In genomic region chr10:75173056-75173455, GRCm38 (mm10) we compare ENCODE assay signal across 16 mouse cellular contexts. TPM values are rescaled to one million over a fixed set of nuclear protein-coding genes. Genes with fewer than 3 reads are reported as not detected.
A peak's percentile ranks its signal among the peaks of the same experiment; 100 is the strongest.
DNase-seq lines count a peak whose midpoint lies in the region; ATAC-seq and TF ChIP-seq lines count a peak whose summit lies in the region.
"Had no signal": no experiment of that assay in that cellular context is flagged by ENCODE, and none has a peak within 500 bp of the region (broad histone marks: within the 10 kb centered on the region; RNA-seq: fewer than 3 reads in every experiment).

No protein-coding gene starts in this region.

- DNase-seq in heart, postnatal 25 days (ENCODE audit: low spot score): no peak
- DNase-seq in liver, postnatal 0 days: no peak
- DNase-seq in liver, embryonic 11.5 days (ENCODE audit: low spot score): no peak
- DNase-seq in fibroblast of lung, adult 2 months (ENCODE audit: low read depth): peak; percentile 37
- DNase-seq in kidney, postnatal 10 days: peak; percentile 37
- DNase-seq: adrenal gland, adult 8-10 months; cerebellum, postnatal 36 days; midbrain, embryonic 14.5 days; thymus, adult 18-20 months had no signal

- peak overlapping the region; percentile 77 for H3K9ac ChIP-seq in heart, embryonic 13.5 days
- H3K9ac ChIP-seq in liver, postnatal 0 days (replicated peaks): no peak overlapping the region
- no peak overlapping the region for H3K9ac ChIP-seq in liver, embryonic 11.5 days (ENCODE audit: low read depth, low read length)
- H3K9ac ChIP-seq in forebrain, embryonic 16.5 days (replicated peaks; ENCODE audit: low read depth, low read length): no peak overlapping the region
- H3K9ac ChIP-seq: liver, embryonic 14.5 days had no signal

- peaks cover 55% of the 10 kb centered on the region for H3K36me3 ChIP-seq in heart, embryonic 13.5 days
- H3K36me3 ChIP-seq in liver, postnatal 0 days (replicated peaks; ENCODE audit: insufficient read depth, low read length): peaks cover 44% of the 10 kb centered on the region
- peaks cover 12% of the 10 kb centered on the region; the same call in 1 of the 2 replicates for H3K36me3 ChIP-seq in liver, embryonic 11.5 days (ENCODE audit: control insufficient read depth, insufficient read depth, low read length)
- H3K36me3 ChIP-seq in forebrain, embryonic 16.5 days (ENCODE audit: control insufficient read depth, insufficient read depth): peaks cover 43% of the 10 kb centered on the region

- peaks cover 1% of the 10 kb centered on the region; the same call in 1 of the 2 replicates for H3K9me3 ChIP-seq in heart, embryonic 13.5 days
- H3K9me3 ChIP-seq in liver, postnatal 0 days (ENCODE audit: low read length): no peaks in the 10 kb centered on the region
- H3K9me3 ChIP-seq in liver, embryonic 11.5 days (ENCODE audit: control insufficient read depth, low read length): no peaks in the 10 kb centered on the region; the same call in 1 of the 2 replicates
- no peaks in the 10 kb centered on the region for H3K9me3 ChIP-seq in forebrain, embryonic 16.5 days (ENCODE audit: control insufficient read depth, low read length)

- no peak overlapping the region for H3K4me3 ChIP-seq in heart, embryonic 13.5 days
- no peak overlapping the region for H3K4me3 ChIP-seq in liver, postnatal 0 days (ENCODE audit: low read depth, low read length)
- H3K4me3 ChIP-seq in liver, embryonic 11.5 days (ENCODE audit: low read depth, low read length): no peak overlapping the region
- no peak overlapping the region for H3K4me3 ChIP-seq in forebrain, embryonic 16.5 days (replicated peaks; ENCODE audit: low read length)
- H3K4me3 ChIP-seq: erythroblast, embryonic 14.5 days; left cerebral cortex, adult 2 months had no signal

- WGBS in heart, embryonic 13.5 days: 50% methylated on average over 8 of the region's 8 CpGs
- 57% methylated on average over 8 of the region's 8 CpGs for WGBS in liver, postnatal 0 days (ENCODE audit: insufficient replicate concordance)
- WGBS in liver, embryonic 11.5 days: 74% methylated on average over 8 of the region's 8 CpGs
- 81% methylated on average over 8 of the region's 8 CpGs for WGBS in forebrain, embryonic 16.5 days

- peaks cover 61% of the 10 kb centered on the region for H3K4me1 ChIP-seq in heart, embryonic 13.5 days
- H3K4me1 ChIP-seq in liver, postnatal 0 days (ENCODE audit: insufficient read depth): peaks cover 3% of the 10 kb centered on the region
- H3K4me1 ChIP-seq in liver, embryonic 11.5 days (replicated peaks; ENCODE audit: control insufficient read depth, insufficient read depth, low read length): peaks cover 7% of the 10 kb centered on the region; the same call in 1 of the 2 replicates
- no peaks in the 10 kb centered on the region for H3K4me1 ChIP-seq in forebrain, embryonic 16.5 days (replicated peaks; ENCODE audit: control insufficient read depth, insufficient read depth, low read length)

- H3K4me2 ChIP-seq in heart, embryonic 13.5 days: peak overlapping the region; percentile 64
- H3K4me2 ChIP-seq in liver, postnatal 0 days (ENCODE audit: low read depth, low read length): no peak overlapping the region
- H3K4me2 ChIP-seq in liver, embryonic 11.5 days: no peak overlapping the region
- no peak overlapping the region for H3K4me2 ChIP-seq in forebrain, embryonic 16.5 days (ENCODE audit: low read length)

- TF ChIP-seq CTCF in liver, postnatal 0 days (IDR thresholded peaks at IDR 0.05; ENCODE audit: low read depth): no peak

- no peak for ATAC-seq in heart, embryonic 13.5 days (ENCODE audit: extremely low read depth, insufficient number of reproducible peaks, low FRiP score, low TSS enrichment)
- ATAC-seq in liver, postnatal 0 days: no peak
- ATAC-seq in liver, embryonic 11.5 days (replicated peaks; ENCODE audit: low FRiP score): no peak
- no peak for ATAC-seq in forebrain, embryonic 16.5 days
- ATAC-seq: CD4-positive, CD25-positive, alpha-beta regulatory T cell, adult 4 months; Patski had no signal

- H3K27ac ChIP-seq in heart, embryonic 13.5 days (replicated peaks): peak overlapping the region; percentile 95
- H3K27ac ChIP-seq in liver, postnatal 0 days (ENCODE audit: low read depth): peak overlapping the region; percentile 64; the same call in 1 of the 2 replicates
- H3K27ac ChIP-seq in liver, embryonic 11.5 days (ENCODE audit: low read depth, low read length): no peak overlapping the region
- no peak overlapping the region for H3K27ac ChIP-seq in forebrain, embryonic 16.5 days (ENCODE audit: low read length)
- H3K27ac ChIP-seq: left cerebral cortex, adult 2 months; liver, embryonic 14.5 days had no signal

- no peaks in the 10 kb centered on the region for H3K27me3 ChIP-seq in heart, embryonic 13.5 days (replicated peaks)
- no peaks in the 10 kb centered on the region for H3K27me3 ChIP-seq in liver, postnatal 0 days (ENCODE audit: insufficient read depth, low read length)
- H3K27me3 ChIP-seq in liver, embryonic 11.5 days (replicated peaks; ENCODE audit: control insufficient read depth, insufficient read depth, low read length): no peaks in the 10 kb centered on the region
- no peaks in the 10 kb centered on the region for H3K27me3 ChIP-seq in forebrain, embryonic 16.5 days (replicated peaks; ENCODE audit: control insufficient read depth, insufficient read depth, low read length)
- H3K27me3 ChIP-seq: Patski had no signal

- TF ChIP-seq EP300 in liver, postnatal 0 days (IDR thresholded peaks at IDR 0.05; ENCODE audit: low read depth): no peak

- intact Hi-C loops in heart, postnatal 25 days (cut with DNase I): no loop called here

RNA-seq across cellular contexts. Expression of gene Specc1l, which starts 38.8 kb away (rescaled TPM):
- polyA plus RNA-seq in heart, embryonic 13.5 days (2015; fragmentation: Nextera tagmentation; extraction: Ambion mirVana): 19.6 and 19.9 TPM in 2 replicates
- total RNA-seq in heart, postnatal 25 days (2021): 10 to 100 TPM; 38.5 to 39.5 TPM
- 3.5 and 4.0 TPM in 2 replicates for polyA plus RNA-seq in liver, postnatal 0 days (2015; fragmentation: Nextera tagmentation; extraction: Ambion mirVana)
- 13.3 and 14.3 TPM in 2 replicates for polyA plus RNA-seq in liver, embryonic 11.5 days (2014; fragmentation: Nextera tagmentation; extraction: Ambion mirVana)
- polyA plus RNA-seq in forebrain, embryonic 16.5 days (2015; fragmentation: Nextera tagmentation; extraction: Ambion mirVana): 42.5 and 48.8 TPM in 2 replicates

Comparison
In these comparisons a context has a peak if more than half of its experiments do, and no peak if none do; other contexts are left out.
1. H3K27ac ChIP-seq: peak in heart, embryonic 13.5 days (single experiment) and liver, postnatal 0 days (single experiment); none in liver, embryonic 11.5 days (single experiment) and forebrain, embryonic 16.5 days (single experiment).
2. DNase-seq: peak in fibroblast of lung, adult 2 months (single experiment) and kidney, postnatal 10 days (single experiment); none in heart, postnatal 25 days (single experiment), liver, postnatal 0 days (single experiment) and liver, embryonic 11.5 days (single experiment).